In the genomic region with DNA sequence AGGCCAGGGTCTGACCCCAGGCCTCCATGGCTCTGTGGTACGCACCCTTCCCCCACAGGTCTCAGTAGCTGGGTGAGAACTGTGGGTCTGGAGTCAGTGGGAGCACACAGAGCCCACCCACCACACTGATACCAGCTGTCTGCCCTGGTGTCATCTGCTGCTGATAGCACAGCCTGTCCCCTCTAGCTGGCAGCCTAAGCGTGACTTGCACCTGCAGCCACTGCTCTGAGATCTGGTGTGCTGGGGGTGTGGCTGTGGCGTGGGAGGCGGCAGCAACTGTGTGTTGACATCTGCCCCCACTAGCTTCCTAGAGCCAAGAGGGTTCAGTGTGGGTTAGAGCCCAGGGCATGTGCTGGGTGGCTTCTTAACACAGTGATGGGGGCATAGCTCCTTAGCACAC, we compare ENCODE assay signal across 31 mouse cellular contexts. TPM values are rescaled to one million over a fixed set of nuclear protein-coding genes. Genes with fewer than 3 reads are reported as not detected.
DNase-seq lines count a peak whose midpoint lies in the region; ATAC-seq and TF ChIP-seq lines count a peak whose summit lies in the region.
"Had no signal": no experiment of that assay in that cellular context is flagged by ENCODE, and none has a peak within 500 bp of the region (broad histone marks: within the 10 kb centered on the region; RNA-seq: fewer than 3 reads in every experiment).

No protein-coding gene starts in this region.

- no peak overlapping the region for H3K4me3 ChIP-seq in layer of hippocampus, adult 2 months
- H3K4me3 ChIP-seq in thymus, adult 2 months (ENCODE audit: control insufficient read depth, insufficient read depth, low read length): no peak overlapping the region
- H3K4me3 ChIP-seq in liver, embryonic 15.5 days (replicated peaks): no peak overlapping the region
- H3K4me3 ChIP-seq: forebrain, embryonic 13.5 days; heart, embryonic 13.5 days; hindbrain, embryonic 10.5 days; intestine, embryonic 15.5 days; neural tube, embryonic 15.5 days had no signal

- 0 out of 2 replicates have a peak, but pooled peaks have one; percentile 18 for ATAC-seq in liver, embryonic 15.5 days (ENCODE audit: insufficient read depth)
- ATAC-seq in megakaryocyte-erythroid progenitor cell, adult 5-6 weeks (replicated peaks; ENCODE audit: low FRiP score, low TSS enrichment, poor library complexity, severe bottlenecking): peak; percentile 58
- ATAC-seq: forebrain, embryonic 13.5 days; hindbrain, postnatal 0 days; intestine, embryonic 15.5 days had no signal

- H3K9ac ChIP-seq in liver, embryonic 15.5 days: no peak overlapping the region
- H3K9ac ChIP-seq: forebrain, embryonic 13.5 days; heart, embryonic 13.5 days; intestine, embryonic 15.5 days; lung, embryonic 14.5 days; neural tube, embryonic 15.5 days had no signal

- H3K4me2 ChIP-seq in liver, embryonic 15.5 days: no peak overlapping the region
- H3K4me2 ChIP-seq: forebrain, embryonic 13.5 days; heart, embryonic 13.5 days; intestine, embryonic 15.5 days; lung, embryonic 14.5 days; neural tube, embryonic 15.5 days had no signal

- H3K36me3 ChIP-seq in thymus, adult 2 months (ENCODE audit: control insufficient read depth, insufficient read depth, low read length): no peaks in the 10 kb centered on the region
- peaks cover 24% of the 10 kb centered on the region for H3K36me3 ChIP-seq in liver, embryonic 15.5 days (replicated peaks)

- H3K4me1 ChIP-seq in thymus, adult 2 months (replicated peaks; ENCODE audit: control insufficient read depth, insufficient read depth, low read length): peaks cover 9% of the 10 kb centered on the region; the same call in 1 of the 2 replicates
- H3K4me1 ChIP-seq in liver, embryonic 15.5 days (replicated peaks): no peaks in the 10 kb centered on the region
- H3K4me1 ChIP-seq: intestine, embryonic 15.5 days had no signal

- no peak for DNase-seq in layer of hippocampus, adult 2 months (ENCODE audit: low spot score in 2 of 2)
- DNase-seq in layer of hippocampus, adult 18-20 months (ENCODE audit: low spot score in 2 of 2): no peak
- DNase-seq in thymus, adult 2 months: no peak
- DNase-seq in thymus, postnatal 25 days: no peak
- DNase-seq in retina, postnatal 1 day: no peak
- DNase-seq: adrenal gland, postnatal 25 days; B cell, adult 2 months; cerebellum, adult 18-20 months; cerebellum, postnatal 36 days; gastrocnemius, postnatal 25 days; heart, adult 11 months; heart, postnatal 10 days; kidney, adult 2 months; kidney, postnatal 36 days; lung, embryonic 14.5 days; midbrain, embryonic 14.5 days; right cerebral cortex, adult 18-20 months; spleen, adult 18-20 months had no signal

- no peaks in the 10 kb centered on the region for H3K9me3 ChIP-seq in liver, embryonic 15.5 days (replicated peaks)
- H3K9me3 ChIP-seq: forebrain, embryonic 13.5 days; heart, embryonic 13.5 days; hindbrain, embryonic 10.5 days; intestine, embryonic 15.5 days; neural tube, embryonic 15.5 days had no signal

- H3K27ac ChIP-seq in layer of hippocampus, adult 2 months: peak overlapping the region; percentile 81
- H3K27ac ChIP-seq in thymus, adult 2 months (ENCODE audit: control insufficient read depth, insufficient read depth, low read length): no peak overlapping the region
- H3K27ac ChIP-seq in liver, embryonic 15.5 days (replicated peaks): no peak overlapping the region
- H3K27ac ChIP-seq: forebrain, embryonic 13.5 days; heart, embryonic 13.5 days; hindbrain, embryonic 10.5 days; hindbrain, postnatal 0 days; intestine, embryonic 15.5 days; neural tube, embryonic 15.5 days had no signal

- no peak for TF ChIP-seq CTCF in layer of hippocampus, adult 2 months (conservative IDR thresholded peaks at IDR 0.05)
- TF ChIP-seq CTCF in thymus, adult 2 months (IDR thresholded peaks at IDR 0.05; ENCODE audit: borderline replicate concordance, control insufficient read depth, extremely low read depth, insufficient read depth, low read length, poor library complexity): no peak

- no peaks in the 10 kb centered on the region for H3K27me3 ChIP-seq in thymus, adult 2 months (ENCODE audit: control insufficient read depth, insufficient read depth, low read length)
- H3K27me3 ChIP-seq in liver, embryonic 15.5 days: no peaks in the 10 kb centered on the region
- H3K27me3 ChIP-seq: forebrain, embryonic 13.5 days; heart, embryonic 13.5 days; intestine, embryonic 15.5 days; neural tube, embryonic 15.5 days had no signal

- TF ChIP-seq POLR2A in thymus, adult 2 months (IDR thresholded peaks at IDR 0.05; ENCODE audit: control insufficient read depth, extremely low read depth, insufficient read depth, low read length, poor library complexity): 0 out of 2 replicates have a peak, but pooled peaks have one; percentile 18

- 30% methylated on average over 4 of the region's 4 CpGs for WGBS in thymus, adult 2 months
- 54% methylated on average over 4 of the region's 4 CpGs for WGBS in liver, embryonic 15.5 days (ENCODE audit: insufficient replicate concordance)

RNA-seq across cellular contexts. Expression of gene Asphd2, which starts 18.6 kb away (rescaled TPM):
- total RNA-seq in layer of hippocampus, adult 2 months (2021): 100 to 1,000 TPM; 223 to 224 TPM
- total RNA-seq in layer of hippocampus, adult 18-20 months (2021): 100 to 1,000 TPM; 212 to 229 TPM
- 0.05 and 0.67 TPM in 2 replicates for polyA plus RNA-seq in thymus, adult 2 months (2012; rRNA removed)
- polyA plus RNA-seq in liver, embryonic 15.5 days (2015; fragmentation: Nextera tagmentation; extraction: Ambion mirVana): 0.14 and 0.24 TPM in 2 replicates
- not detected in 2 replicates for total RNA-seq in megakaryocyte-erythroid progenitor cell, adult 5-6 weeks (2014; fragmentation: Nextera tagmentation)
- total RNA-seq in megakaryocyte-erythroid progenitor cell, adult 5-6 weeks (2017): not detected in 2 replicates
- total RNA-seq: liver, adult 2 months; monocyte, adult 5-6 weeks had no signal
- polyA plus RNA-seq: liver, adult 2 months had no signal

RNA-seq across cellular contexts. Expression of gene Gm6583, which starts 20.3 kb away (rescaled TPM):
- not detected for total RNA-seq in layer of hippocampus, adult 2 months (2021)
- not detected for total RNA-seq in layer of hippocampus, adult 18-20 months (2021)
- not detected in 2 replicates for polyA plus RNA-seq in thymus, adult 2 months (2012; rRNA removed)
- polyA plus RNA-seq in liver, embryonic 15.5 days (2015; fragmentation: Nextera tagmentation; extraction: Ambion mirVana): 0.07 and 0.12 TPM in 2 replicates
- total RNA-seq in megakaryocyte-erythroid progenitor cell, adult 5-6 weeks (2014; fragmentation: Nextera tagmentation): not detected in 2 replicates
- not detected in 2 replicates for total RNA-seq in megakaryocyte-erythroid progenitor cell, adult 5-6 weeks (2017)
- total RNA-seq: adrenal gland, adult 18-20 months; gastrocnemius, postnatal 25 days; hindbrain, postnatal 0 days; left cerebral cortex, adult 18-20 months; left cerebral cortex, postnatal 14 days; monocyte, adult 5-6 weeks had no signal
- polyA plus RNA-seq: kidney, adult 2 months; liver, adult 2 months had no signal

RNA-seq across cellular contexts. Expression of gene Hps4, which starts 33.2 kb away (rescaled TPM):
- total RNA-seq in layer of hippocampus, adult 2 months (2021): 10 to 100 TPM; 30.3 to 37.5 TPM
- 10 to 100 TPM; 29.4 to 30.7 TPM for total RNA-seq in layer of hippocampus, adult 18-20 months (2021)
- polyA plus RNA-seq in thymus, adult 2 months (2012; rRNA removed): 41.8 and 52.8 TPM in 2 replicates
- 10.9 and 13.7 TPM in 2 replicates for polyA plus RNA-seq in liver, embryonic 15.5 days (2015; fragmentation: Nextera tagmentation; extraction: Ambion mirVana)
- total RNA-seq in megakaryocyte-erythroid progenitor cell, adult 5-6 weeks (2014; fragmentation: Nextera tagmentation): 18.6 and 41.1 TPM in 2 replicates
- total RNA-seq in megakaryocyte-erythroid progenitor cell, adult 5-6 weeks (2017): 5.9 and 9.6 TPM in 2 replicates

RNA-seq across cellular contexts. Expression of gene Srrd, which starts 33.3 kb away (rescaled TPM):
- 10 to 100 TPM; 21.4 to 30.4 TPM for total RNA-seq in layer of hippocampus, adult 2 months (2021)
- total RNA-seq in layer of hippocampus, adult 18-20 months (2021): 10 to 100 TPM; 19.0 to 22.6 TPM
- 56.2 and 64.4 TPM in 2 replicates for polyA plus RNA-seq in thymus, adult 2 months (2012; rRNA removed)
- 13.8 and 16.4 TPM in 2 replicates for polyA plus RNA-seq in liver, embryonic 15.5 days (2015; fragmentation: Nextera tagmentation; extraction: Ambion mirVana)
- total RNA-seq in megakaryocyte-erythroid progenitor cell, adult 5-6 weeks (2014; fragmentation: Nextera tagmentation): 17.6 and 30.6 TPM in 2 replicates
- 16.2 and 18.7 TPM in 2 replicates for total RNA-seq in megakaryocyte-erythroid progenitor cell, adult 5-6 weeks (2017)

RNA-seq across cellular contexts. Expression of gene Tfip11, which starts 50.0 kb away (rescaled TPM):
- 10 to 100 TPM; 40.6 to 40.8 TPM for total RNA-seq in layer of hippocampus, adult 2 months (2021)
- total RNA-seq in layer of hippocampus, adult 18-20 months (2021): 10 to 100 TPM; 38.8 to 42.0 TPM
- polyA plus RNA-seq in thymus, adult 2 months (2012; rRNA removed): 58.9 and 63.2 TPM in 2 replicates
- polyA plus RNA-seq in liver, embryonic 15.5 days (2015; fragmentation: Nextera tagmentation; extraction: Ambion mirVana): 12.0 and 13.1 TPM in 2 replicates
- total RNA-seq in megakaryocyte-erythroid progenitor cell, adult 5-6 weeks (2014; fragmentation: Nextera tagmentation): 32.1 and 33.3 TPM in 2 replicates
- 14.7 and 22.6 TPM in 2 replicates for total RNA-seq in megakaryocyte-erythroid progenitor cell, adult 5-6 weeks (2017)

Comparison
In these comparisons a context has a peak if more than half of its experiments do, and no peak if none do; other contexts are left out.
1. RNA of gene Asphd2, which starts 18.6 kb away (total RNA-seq): 212 to 229 TPM in layer of hippocampus, adult 18-20 months and 223 to 224 TPM in layer of hippocampus, adult 2 months; not detected in megakaryocyte-erythroid progenitor cell, adult 5-6 weeks; every median in the first group is over 100 times any median in the second.